Mouse (Mus musculus): ENCODE measurements around the gene Smg1. TPM values are rescaled to one million over a fixed set of nuclear protein-coding genes. Genes with fewer than 3 reads are reported as not detected.

Gene Smg1
- polyA plus RNA-seq, 1 experiment from 2014 or later: 4.0 TPM

GRCm38 (mm10) chr7:118262409-118262808, 18.9 kb upstream of the Smg1 start:
- Histone ChIP-seq H3K4me1 (ENCODE audit: insufficient read depth) (no peaks in the 10 kb centered on the region), H3K27ac (ENCODE audit: low read depth) (no peak overlapping the region), H3K4me2 (ENCODE audit: low read depth, low read length) (no peak overlapping the region), H3K4me3 (ENCODE audit: low read depth, low read length) (no peak overlapping the region), H3K9ac (replicated peaks) (no peak overlapping the region), H3K27me3 (ENCODE audit: insufficient read depth, low read length) (no peaks in the 10 kb centered on the region), H3K9me3 (ENCODE audit: low read length) (no peaks in the 10 kb centered on the region), H3K36me3 (replicated peaks; ENCODE audit: insufficient read depth, low read length) (no peaks in the 10 kb centered on the region)
- DNase-seq (no peak), ATAC-seq (no peak)
- TF ChIP-seq CTCF (IDR thresholded peaks at IDR 0.05; ENCODE audit: low read depth) (no peak), EP300 (IDR thresholded peaks at IDR 0.05; ENCODE audit: low read depth) (no peak)
- WGBS (ENCODE audit: insufficient replicate concordance): 57% methylated on average over 5 of the region's 5 CpGs

DNA sequence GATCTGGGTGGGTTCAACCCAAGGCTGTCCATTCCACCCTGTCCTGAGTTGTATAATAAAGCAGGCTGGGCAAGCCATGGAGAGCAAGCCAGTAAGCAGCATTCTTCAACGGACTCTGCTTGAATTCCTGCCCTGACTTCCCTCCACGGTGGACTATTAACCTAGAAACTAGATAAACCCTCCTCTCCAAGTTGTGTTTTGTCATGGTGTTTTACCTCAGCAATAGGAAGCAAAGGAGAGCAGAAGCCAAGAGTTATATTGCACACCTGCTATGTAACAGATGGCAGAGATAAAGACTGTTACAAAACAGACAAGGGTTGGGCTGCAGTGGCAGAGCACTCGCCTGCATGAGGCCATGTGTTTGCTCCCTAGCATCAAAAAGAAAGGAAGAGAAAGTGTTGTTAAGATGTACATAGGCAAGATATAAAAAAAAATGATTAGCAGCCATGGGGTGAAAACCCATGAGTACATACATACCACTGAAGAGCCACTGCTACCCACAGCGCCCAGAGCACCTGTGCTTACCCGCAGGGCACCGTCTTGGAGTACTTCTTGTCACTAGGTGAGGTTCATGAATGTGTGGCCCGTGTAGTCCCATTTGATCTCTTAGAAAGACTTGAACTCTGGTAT, 16.3 kb upstream of the Smg1 start:
- Histone ChIP-seq H3K4me3 (ENCODE audit: low read depth, low read length) (no peak overlapping the region), H3K9ac (replicated peaks) (no peak overlapping the region), H3K4me1 (ENCODE audit: insufficient read depth) (0 out of 2 replicates have a peak, but pooled peaks cover 2% of the 10 kb centered on the region), H3K4me2 (ENCODE audit: low read depth, low read length) (no peak overlapping the region), H3K9me3 (ENCODE audit: low read length) (no peaks in the 10 kb centered on the region), H3K36me3 (replicated peaks; ENCODE audit: insufficient read depth, low read length) (no peaks in the 10 kb centered on the region), H3K27ac (ENCODE audit: low read depth) (no peak overlapping the region), H3K27me3 (ENCODE audit: insufficient read depth, low read length) (no peaks in the 10 kb centered on the region)
- peak; percentile 21; the same call in 1 of the 2 replicates for ATAC-seq
- TF ChIP-seq EP300 (IDR thresholded peaks at IDR 0.05; ENCODE audit: low read depth) (no peak), CTCF (IDR thresholded peaks at IDR 0.05; ENCODE audit: low read depth) (no peak)
- 83% methylated on average over 7 of the region's 7 CpGs for WGBS (ENCODE audit: insufficient replicate concordance)
- DNase-seq: no peak

- no peak overlapping the region for H3K4me2 ChIP-seq (ENCODE audit: low read depth, low read length)
- no peaks in the 10 kb centered on the region for H3K27me3 ChIP-seq (ENCODE audit: insufficient read depth, low read length)
- peaks cover 8% of the 10 kb centered on the region; the same call in 1 of the 2 replicates for H3K4me1 ChIP-seq (ENCODE audit: insufficient read depth)
- no peak overlapping the region for H3K27ac ChIP-seq (ENCODE audit: low read depth)
- H3K9ac ChIP-seq (replicated peaks): no peak overlapping the region
- no peak overlapping the region for H3K4me3 ChIP-seq (ENCODE audit: low read depth, low read length)
- no peak for TF ChIP-seq CTCF (IDR thresholded peaks at IDR 0.05; ENCODE audit: low read depth)
- ATAC-seq (no peak), DNase-seq (no peak)
- H3K9me3 ChIP-seq (ENCODE audit: low read length): no peaks in the 10 kb centered on the region
- no peaks in the 10 kb centered on the region for H3K36me3 ChIP-seq (replicated peaks; ENCODE audit: insufficient read depth, low read length)
Observed at GRCm38 (mm10) chr7:118258451-118258850, 15.0 kb upstream of the Smg1 start.

DNA sequence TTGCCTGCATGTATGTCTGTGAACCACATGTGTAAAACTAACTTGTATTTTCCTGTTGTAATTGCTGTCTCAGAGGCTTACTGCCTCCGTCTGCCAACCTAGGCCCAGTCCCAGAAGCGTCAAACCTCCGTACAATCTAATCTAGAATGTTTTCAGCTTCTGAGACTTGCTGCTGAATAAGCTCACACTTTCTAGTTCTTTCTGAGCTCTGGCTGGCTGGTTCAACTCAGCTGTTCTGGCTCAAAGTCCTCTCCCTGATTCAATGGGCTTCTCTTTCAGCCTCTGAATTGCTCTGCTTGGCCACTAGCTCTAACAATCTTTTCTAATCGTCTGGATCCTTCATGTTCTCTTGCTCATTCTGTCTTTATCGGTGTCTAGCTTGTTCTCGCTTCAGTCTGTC, 13.3 kb upstream of the Smg1 start:
- ATAC-seq (no peak), DNase-seq (no peak)
- Histone ChIP-seq H3K27me3 (ENCODE audit: insufficient read depth, low read length) (no peaks in the 10 kb centered on the region), H3K27ac (ENCODE audit: low read depth) (peak overlapping the region; percentile 50; the same call in 1 of the 2 replicates), H3K4me1 (ENCODE audit: insufficient read depth) (peaks cover 17% of the 10 kb centered on the region), H3K36me3 (replicated peaks; ENCODE audit: insufficient read depth, low read length) (no peaks in the 10 kb centered on the region), H3K4me3 (ENCODE audit: low read depth, low read length) (no peak overlapping the region), H3K9ac (replicated peaks) (no peak overlapping the region), H3K4me2 (ENCODE audit: low read depth, low read length) (no peak overlapping the region), H3K9me3 (ENCODE audit: low read length) (no peaks in the 10 kb centered on the region)
- 82% methylated on average over 6 of the region's 6 CpGs for WGBS (ENCODE audit: insufficient replicate concordance)
- no peak for TF ChIP-seq CTCF (IDR thresholded peaks at IDR 0.05; ENCODE audit: low read depth)
- no peak for TF ChIP-seq EP300 (IDR thresholded peaks at IDR 0.05; ENCODE audit: low read depth)

DNA sequence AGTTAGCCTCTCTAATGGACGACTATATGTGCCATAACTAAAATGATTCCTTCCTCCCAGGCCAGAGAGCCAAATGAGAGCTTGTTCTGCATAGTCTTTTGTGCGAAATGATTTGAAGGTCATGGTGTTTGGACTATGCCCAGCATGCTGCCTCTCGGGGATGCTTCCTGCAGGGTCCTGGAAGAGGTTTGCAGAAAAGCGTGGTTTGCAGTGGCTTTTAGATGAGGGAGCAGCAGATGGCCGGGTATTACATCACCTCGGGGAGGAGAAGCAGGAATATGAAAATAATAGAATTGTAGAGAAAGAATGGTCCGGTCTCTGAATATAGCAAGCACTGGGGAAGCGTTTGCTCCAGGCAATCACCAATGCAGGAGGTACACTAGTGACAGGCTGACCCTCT, 11.0 kb upstream of the Smg1 start:
- 51% methylated on average over 8 of the region's 8 CpGs for WGBS (ENCODE audit: insufficient replicate concordance)
- ATAC-seq (no peak), DNase-seq (no peak)
- H3K9me3 ChIP-seq (ENCODE audit: low read length): no peaks in the 10 kb centered on the region
- H3K27ac ChIP-seq (ENCODE audit: low read depth): no peak overlapping the region
- H3K4me1 ChIP-seq (ENCODE audit: insufficient read depth): peaks cover 24% of the 10 kb centered on the region
- no peak overlapping the region for H3K4me2 ChIP-seq (ENCODE audit: low read depth, low read length)
- TF ChIP-seq CTCF (IDR thresholded peaks at IDR 0.05; ENCODE audit: low read depth) (no peak), EP300 (IDR thresholded peaks at IDR 0.05; ENCODE audit: low read depth) (no peak)
- H3K4me3 ChIP-seq (ENCODE audit: low read depth, low read length): no peak overlapping the region
- H3K36me3 ChIP-seq (replicated peaks; ENCODE audit: insufficient read depth, low read length): no peaks in the 10 kb centered on the region
- no peak overlapping the region for H3K9ac ChIP-seq (replicated peaks)
- no peaks in the 10 kb centered on the region for H3K27me3 ChIP-seq (ENCODE audit: insufficient read depth, low read length)

GRCm38 (mm10) chr7:118254015-118254414, 10.5 kb upstream of the Smg1 start:
- no peak for ATAC-seq
- no peaks in the 10 kb centered on the region for H3K36me3 ChIP-seq (replicated peaks; ENCODE audit: insufficient read depth, low read length)
- DNase-seq: no peak
- no peak overlapping the region for H3K9ac ChIP-seq (replicated peaks)
- H3K27ac ChIP-seq (ENCODE audit: low read depth): no peak overlapping the region
- no peaks in the 10 kb centered on the region for H3K9me3 ChIP-seq (ENCODE audit: low read length)
- TF ChIP-seq CTCF (IDR thresholded peaks at IDR 0.05; ENCODE audit: low read depth) (no peak), EP300 (IDR thresholded peaks at IDR 0.05; ENCODE audit: low read depth) (no peak)
- no peak overlapping the region for H3K4me2 ChIP-seq (ENCODE audit: low read depth, low read length)
- H3K4me3 ChIP-seq (ENCODE audit: low read depth, low read length): no peak overlapping the region
- 61% methylated on average over 4 of the region's 4 CpGs for WGBS (ENCODE audit: insufficient replicate concordance)
- peaks cover 24% of the 10 kb centered on the region for H3K4me1 ChIP-seq (ENCODE audit: insufficient read depth)
- no peaks in the 10 kb centered on the region for H3K27me3 ChIP-seq (ENCODE audit: insufficient read depth, low read length)
